Mouse (Mus musculus): ENCODE data around the gene Pou3f4. TPM values are rescaled to one million over a fixed set of nuclear protein-coding genes. Genes with fewer than 3 reads are reported as not detected.
A peak's percentile ranks its signal among the peaks of the same experiment; 100 is the strongest.
"Not testable (repeated sequence)": the region's sequence is repeated elsewhere in the genome, so short reads cannot be mapped to it uniquely, and the experiment has no call there.

The Pou3f4 gene
- 18.6 and 19.5 TPM in 2 replicates for polyA plus RNA-seq (2015; fragmentation: Nextera tagmentation; extraction: Ambion mirVana)

DNA sequence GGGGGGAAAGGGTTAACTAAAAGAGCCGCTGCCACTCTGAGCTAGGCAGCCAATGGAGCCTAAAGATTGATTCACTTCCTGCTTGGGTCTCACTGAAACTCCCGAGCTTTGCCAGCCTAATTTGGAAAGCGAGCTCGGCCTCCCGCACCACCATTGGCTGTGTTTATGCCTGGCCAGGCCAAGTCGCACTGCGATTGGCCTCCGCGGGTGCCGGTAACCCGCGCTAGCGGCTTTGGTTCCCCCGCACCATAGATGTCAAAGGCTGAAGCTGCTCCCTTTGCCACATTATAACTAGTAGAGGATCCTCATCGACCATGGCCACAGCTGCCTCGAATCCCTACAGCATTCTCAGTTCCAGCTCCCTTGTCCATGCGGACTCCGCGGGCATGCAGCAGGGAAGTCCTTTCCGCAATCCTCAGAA, at the start of gene Pou3f4:
Pou3f4 (plus strand) TSS at position 130 of the 421 bp plus-strand sequence.
- peak; percentile 93 for ATAC-seq
- Histone ChIP-seq H3K9me3 (replicated peaks) (no peaks in the 10 kb centered on the region), H3K9ac (peak within 1 kb of the TSS; percentile 73), H3K4me2 (peak within 1 kb of the TSS; percentile 60), H3K4me3 (peak within 1 kb of the TSS; percentile 56), H3K27ac (peak within 1 kb of the TSS; percentile 85), H3K4me1 (peaks cover 8% of the 10 kb centered on the region; the same call in 1 of the 2 replicates), H3K36me3 (ENCODE audit: poor library complexity, severe bottlenecking) (no peaks in the 10 kb centered on the region), H3K27me3 (no peaks in the 10 kb centered on the region)
- 20% methylated on average over 20 of the region's 20 CpGs for WGBS

- 69% methylated on average over 1 of the region's 1 CpGs for WGBS
- Histone ChIP-seq H3K4me3 (no peak overlapping the region), H3K27ac (no peak overlapping the region), H3K27me3 (no peaks in the 10 kb centered on the region), H3K9ac (no peak overlapping the region), H3K4me1 (no peaks in the 10 kb centered on the region), H3K9me3 (replicated peaks) (no peaks in the 10 kb centered on the region), H3K4me2 (no peak overlapping the region), H3K36me3 (ENCODE audit: poor library complexity, severe bottlenecking) (no peaks in the 10 kb centered on the region)
- no peak for ATAC-seq
Measured at GRCm38 (mm10) chrX:110765939-110766338, 48.1 kb upstream of the Pou3f4 start.

GRCm38 (mm10) chrX:110774807-110775206, 39.3 kb upstream of the Pou3f4 start:
- ATAC-seq; H3K27me3 ChIP-seq; H3K4me3 ChIP-seq; H3K27ac ChIP-seq; H3K36me3 ChIP-seq (ENCODE audit: poor library complexity, severe bottlenecking); H3K9me3 ChIP-seq (replicated peaks); H3K4me1 ChIP-seq; H3K9ac ChIP-seq; H3K4me2 ChIP-seq: not testable (repeated sequence)

- H3K27me3 ChIP-seq: no peaks in the 10 kb centered on the region
- no peaks in the 10 kb centered on the region for H3K9me3 ChIP-seq (replicated peaks)
- 22% methylated on average over 2 of the region's 2 CpGs for WGBS
- H3K4me2 ChIP-seq: no peak overlapping the region
- peak; percentile 45; the same call in 1 of the 2 replicates for ATAC-seq
- H3K4me1 ChIP-seq: no peaks in the 10 kb centered on the region
- H3K9ac ChIP-seq: no peak overlapping the region
- H3K27ac ChIP-seq: no peak overlapping the region
- no peak overlapping the region for H3K4me3 ChIP-seq
- H3K36me3 ChIP-seq (ENCODE audit: poor library complexity, severe bottlenecking): no peaks in the 10 kb centered on the region
Measured at GRCm38 (mm10) chrX:110802502-110802901, 11.6 kb upstream of the Pou3f4 start.

DNA sequence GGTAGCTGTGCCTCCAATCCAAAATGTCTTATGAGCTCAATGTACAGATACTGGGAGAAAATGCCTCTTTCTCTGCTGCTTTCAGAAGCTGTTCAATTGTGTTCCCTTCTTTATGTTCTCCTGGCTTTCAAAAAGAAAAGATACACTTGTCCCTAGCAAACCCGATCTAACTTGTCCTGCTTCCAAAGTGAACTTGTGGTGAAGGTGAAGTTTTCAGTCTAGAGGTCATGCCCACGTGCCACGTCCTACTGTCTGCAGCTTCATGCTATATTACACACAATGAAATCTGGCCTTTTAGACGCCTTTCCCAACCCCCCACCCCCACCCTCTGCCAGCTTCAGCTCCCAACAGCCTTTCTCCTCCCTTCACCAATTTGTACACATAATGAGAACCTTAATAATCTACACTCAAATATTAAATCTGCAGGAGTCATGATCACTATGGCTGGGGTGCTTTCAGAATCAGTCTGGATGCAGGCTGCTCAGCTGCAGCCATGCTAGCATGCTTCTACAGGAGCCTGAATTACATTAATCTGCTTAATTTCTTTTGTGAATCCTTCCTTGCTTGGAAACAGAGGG, 4.0 kb upstream of the Pou3f4 start:
- Histone ChIP-seq H3K36me3 (ENCODE audit: poor library complexity, severe bottlenecking) (no peaks in the 10 kb centered on the region), H3K4me3 (no peak overlapping the region), H3K4me1 (peaks cover 8% of the 10 kb centered on the region; the same call in 1 of the 2 replicates), H3K27ac (peak overlapping the region; percentile 74), H3K4me2 (peak overlapping the region; percentile 45), H3K27me3 (no peaks in the 10 kb centered on the region), H3K9ac (no peak overlapping the region), H3K9me3 (replicated peaks) (no peaks in the 10 kb centered on the region)
- ATAC-seq: no peak
- 22% methylated on average over 4 of the region's 4 CpGs for WGBS

GRCm38 (mm10) chrX:110810753-110811506, 3.1 kb upstream of the Pou3f4 start:
- H3K27me3 ChIP-seq: no peaks in the 10 kb centered on the region
- peaks cover 8% of the 10 kb centered on the region; the same call in 1 of the 2 replicates for H3K4me1 ChIP-seq
- H3K27ac ChIP-seq: peak overlapping the region; percentile 74
- WGBS: 24% methylated on average over 5 of the region's 5 CpGs
- peak; percentile 11; the same call in 1 of the 2 replicates for ATAC-seq
- no peak overlapping the region for H3K4me3 ChIP-seq
- H3K36me3 ChIP-seq (ENCODE audit: poor library complexity, severe bottlenecking): no peaks in the 10 kb centered on the region
- H3K9me3 ChIP-seq (replicated peaks): no peaks in the 10 kb centered on the region
- H3K9ac ChIP-seq: no peak overlapping the region
- H3K4me2 ChIP-seq: peak overlapping the region; percentile 45

DNA sequence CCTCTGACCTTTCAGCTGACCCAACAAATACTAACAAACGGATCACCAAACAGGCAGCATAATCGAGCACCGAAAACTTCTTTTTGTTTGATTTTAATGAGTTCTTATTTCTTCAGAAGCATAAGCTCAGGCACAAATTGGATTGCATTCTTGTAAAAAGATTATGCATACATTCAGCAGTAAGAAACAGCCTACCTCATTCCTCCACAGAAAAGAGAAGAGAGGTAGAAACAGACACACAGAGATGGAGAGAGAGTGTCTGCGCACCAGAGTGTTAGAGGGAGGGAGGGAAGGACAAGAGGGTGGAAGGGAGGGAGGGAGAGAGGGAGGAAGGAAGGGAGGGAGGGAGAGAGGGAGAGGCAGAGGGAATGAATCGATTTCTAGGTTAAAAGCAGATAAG, 2.0 kb upstream of the Pou3f4 start:
- Histone ChIP-seq H3K36me3 (ENCODE audit: poor library complexity, severe bottlenecking) (no peaks in the 10 kb centered on the region), H3K9me3 (replicated peaks) (no peaks in the 10 kb centered on the region), H3K9ac (0 out of 2 replicates have a peak overlapping the region, but pooled peaks have one; percentile 26), H3K4me3 (peak overlapping the region; percentile 25), H3K4me2 (peak overlapping the region; percentile 45), H3K27ac (peak overlapping the region; percentile 74), H3K4me1 (peaks cover 8% of the 10 kb centered on the region; the same call in 1 of the 2 replicates), H3K27me3 (no peaks in the 10 kb centered on the region)
- ATAC-seq: no peak
- 22% methylated on average over 5 of the region's 5 CpGs for WGBS

DNA sequence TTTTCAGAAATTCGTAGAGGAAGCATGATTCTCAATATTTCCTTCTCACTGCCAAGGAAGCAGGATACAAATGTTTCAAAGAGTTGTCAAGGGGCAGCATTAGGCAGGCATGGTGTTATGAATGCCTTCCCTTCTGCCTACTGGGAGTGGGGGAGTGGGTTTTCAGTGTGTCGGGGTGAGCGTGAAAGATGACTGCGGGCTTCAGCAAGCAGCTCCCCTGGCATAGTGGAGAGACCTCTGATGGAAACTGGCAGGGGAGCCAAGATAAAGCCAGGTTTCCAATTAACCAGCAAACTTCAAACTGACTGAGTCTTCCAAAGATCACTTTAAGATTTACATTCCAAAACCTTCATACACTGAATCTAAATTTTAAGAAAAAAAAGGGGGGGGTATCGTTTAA, 679 bp upstream of the Pou3f4 start:
- H3K9ac ChIP-seq: 0 out of 2 replicates have a peak overlapping the region, but pooled peaks have one; percentile 16
- 33% methylated on average over 5 of the region's 5 CpGs for WGBS
- peaks cover 8% of the 10 kb centered on the region; the same call in 1 of the 2 replicates for H3K4me1 ChIP-seq
- no peaks in the 10 kb centered on the region for H3K27me3 ChIP-seq
- H3K9me3 ChIP-seq (replicated peaks): no peaks in the 10 kb centered on the region
- ATAC-seq: no peak
- H3K4me2 ChIP-seq: peak overlapping the region; percentile 60
- H3K4me3 ChIP-seq: peak overlapping the region; percentile 56
- no peaks in the 10 kb centered on the region for H3K36me3 ChIP-seq (ENCODE audit: poor library complexity, severe bottlenecking)
- peak overlapping the region; percentile 59 for H3K27ac ChIP-seq

DNA sequence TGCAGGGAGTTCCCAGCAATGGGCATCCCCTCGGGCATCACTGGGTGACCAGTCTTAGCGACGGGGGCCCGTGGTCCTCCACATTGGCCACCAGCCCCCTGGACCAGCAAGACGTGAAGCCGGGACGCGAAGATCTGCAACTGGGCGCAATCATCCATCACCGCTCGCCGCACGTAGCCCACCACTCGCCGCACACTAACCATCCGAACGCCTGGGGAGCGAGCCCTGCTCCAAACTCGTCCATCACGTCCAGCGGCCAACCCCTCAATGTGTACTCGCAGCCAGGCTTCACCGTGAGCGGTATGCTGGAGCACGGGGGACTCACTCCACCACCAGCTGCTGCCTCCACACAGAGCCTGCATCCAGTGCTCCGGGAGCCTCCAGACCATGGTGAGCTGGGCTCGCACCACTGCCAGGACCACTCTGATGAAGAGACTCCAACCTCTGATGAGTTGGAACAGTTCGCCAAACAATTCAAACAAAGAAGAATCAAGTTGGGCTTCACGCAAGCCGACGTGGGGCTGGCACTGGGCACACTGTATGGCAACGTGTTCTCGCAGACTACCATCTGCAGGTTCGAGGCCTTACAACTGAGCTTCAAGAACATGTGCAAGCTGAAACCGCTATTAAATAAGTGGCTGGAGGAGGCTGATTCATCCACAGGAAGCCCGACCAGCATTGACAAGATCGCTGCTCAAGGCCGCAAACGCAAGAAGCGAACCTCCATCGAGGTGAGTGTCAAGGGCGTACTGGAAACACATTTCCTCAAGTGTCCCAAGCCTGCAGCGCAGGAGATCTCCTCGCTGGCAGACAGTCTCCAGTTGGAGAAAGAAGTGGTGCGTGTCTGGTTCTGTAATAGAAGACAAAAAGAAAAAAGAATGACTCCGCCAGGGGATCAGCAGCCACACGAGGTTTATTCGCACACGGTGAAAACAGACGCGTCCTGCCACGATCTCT, 790 bp downstream of the Pou3f4 start:
- peak overlapping the region; percentile 56 for H3K4me3 ChIP-seq
- WGBS: 20% methylated on average over 52 of the region's 52 CpGs
- peak overlapping the region; percentile 60 for H3K4me2 ChIP-seq
- ATAC-seq: peak; percentile 42
- peak overlapping the region; percentile 73 for H3K9ac ChIP-seq
- no peaks in the 10 kb centered on the region for H3K9me3 ChIP-seq (replicated peaks)
- peak overlapping the region; percentile 85 for H3K27ac ChIP-seq
- H3K36me3 ChIP-seq (ENCODE audit: poor library complexity, severe bottlenecking): no peaks in the 10 kb centered on the region
- no peaks in the 10 kb centered on the region for H3K27me3 ChIP-seq
- H3K4me1 ChIP-seq: peaks cover 8% of the 10 kb centered on the region; the same call in 1 of the 2 replicates

DNA sequence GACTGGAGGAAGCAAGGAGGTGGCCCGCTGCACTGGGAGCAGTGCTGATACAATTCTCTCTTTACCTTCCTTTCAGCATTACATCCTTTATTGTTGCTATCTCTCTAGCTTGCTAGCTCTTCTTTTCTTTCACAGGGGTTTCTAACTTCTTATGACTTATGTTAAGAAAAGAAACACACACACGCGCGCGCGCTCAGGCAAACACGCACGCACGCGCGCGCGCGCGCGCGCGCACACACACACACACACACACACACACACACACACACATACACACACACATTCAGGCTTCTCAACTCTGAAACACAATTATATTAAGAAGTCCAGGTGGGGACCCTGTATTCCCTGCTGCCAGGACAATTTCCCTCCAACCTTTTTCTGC, 1.5 kb downstream of the Pou3f4 start:
- no peak for ATAC-seq
- H3K36me3 ChIP-seq (ENCODE audit: poor library complexity, severe bottlenecking): no peaks in the 10 kb centered on the region
- 22% methylated on average over 8 of the region's 18 CpGs for WGBS

DNA sequence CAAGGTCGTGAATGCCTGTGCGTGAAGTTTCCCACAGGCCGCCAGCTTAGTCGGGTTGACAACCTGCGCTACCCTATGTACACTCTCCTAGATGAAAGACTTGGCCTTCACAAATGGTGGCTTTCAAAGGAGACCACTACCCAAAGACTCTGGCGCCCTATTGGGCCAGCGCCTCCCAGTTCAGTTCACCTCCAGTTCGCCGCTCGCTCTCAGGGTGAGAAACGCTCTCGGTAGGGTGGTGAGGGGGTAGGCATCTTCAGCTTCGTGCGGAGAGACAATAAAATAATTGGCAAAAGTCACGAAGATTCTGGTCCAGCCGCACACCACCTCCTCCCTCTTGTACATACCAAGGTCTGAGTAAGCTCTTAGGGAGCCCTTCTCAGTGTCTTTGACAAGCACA, 2.5 kb downstream of the Pou3f4 start:
- Histone ChIP-seq H3K27ac (peak overlapping the region; percentile 59), H3K4me1 (0 out of 2 replicates have a peak, but pooled peaks cover 5% of the 10 kb centered on the region), H3K4me3 (peak overlapping the region; percentile 56), H3K27me3 (no peaks in the 10 kb centered on the region), H3K9ac (peak overlapping the region; percentile 73), H3K9me3 (replicated peaks) (no peaks in the 10 kb centered on the region), H3K36me3 (ENCODE audit: poor library complexity, severe bottlenecking) (no peaks in the 10 kb centered on the region), H3K4me2 (peak overlapping the region; percentile 60)
- 12% methylated on average over 16 of the region's 16 CpGs for WGBS
- no peak for ATAC-seq

More for the DNA sequence above, 1.5 kb downstream of the Pou3f4 start:
- H3K27ac ChIP-seq: peak overlapping the region; percentile 85
- peak overlapping the region; percentile 56 for H3K4me3 ChIP-seq
- no peaks in the 10 kb centered on the region for H3K27me3 ChIP-seq
- peaks cover 8% of the 10 kb centered on the region; the same call in 1 of the 2 replicates for H3K4me1 ChIP-seq
- no peaks in the 10 kb centered on the region for H3K9me3 ChIP-seq (replicated peaks)
- H3K9ac ChIP-seq: peak overlapping the region; percentile 73
- H3K4me2 ChIP-seq: peak overlapping the region; percentile 60

Measured in forebrain, embryonic 13.5 days (tissue).